Mouse (Mus musculus): ENCODE measurements at regions not wholly inside any gene's neighbourhood (a gene's known extent, or its start where the extent isn't known, plus 50 kb on each side); places are given as distances from the start of the nearest gene placed in this dataset.

GRCm38 (mm10) chr15:70920138-70920537 is 2914.2 kb upstream of the Gm6569 start:
- no peak for DNase-seq

GRCm38 (mm10) chr15:70920862-70921261 is 2913.5 kb upstream of the Gm6569 start:
- peak; percentile 74 for DNase-seq

Data from embryo, embryonic 11 days (tissue).